Mouse (Mus musculus) forebrain, embryonic 16.5 days (tissue): Measurements from ENCODE around the gene Tpm1. TPM values are rescaled to one million over a fixed set of nuclear protein-coding genes. Genes with fewer than 3 reads are reported as not detected.

Experiments
- ATAC-seq: fragments of 200-750 bp; cut with Nextera tagmentation; 2 replicates; pipeline ENCODE4 v1.8.0; 2017; ENCODE audit warnings: mild to moderate bottlenecking, moderate library complexity
- H3K27ac ChIP-seq: fragments of 300-500 bp; sonication (generic); 2 replicates; pipeline ENCODE4 v1.5.1; 2014; ENCODE audit warnings: low read length, control low read depth
- H3K27me3 ChIP-seq: fragments of 300-500 bp; sonication (generic); replicated peaks from 2 replicates; pipeline ENCODE4 v1.6.1; 2014; ENCODE audit warnings: low read length; ENCODE audit not compliant: control insufficient read depth, insufficient read depth
- H3K36me3 ChIP-seq: fragments of 300-500 bp; sonication (generic); 2 replicates; pipeline ENCODE4 v1.6.1; 2014; ENCODE audit not compliant: control insufficient read depth, insufficient read depth
- H3K4me1 ChIP-seq: fragments of 300-500 bp; sonication (generic); replicated peaks from 2 replicates; pipeline ENCODE4 v1.6.1; 2014; ENCODE audit warnings: low read length; ENCODE audit not compliant: control insufficient read depth, insufficient read depth
- H3K4me2 ChIP-seq: fragments of 300-500 bp; sonication (generic); 2 replicates; pipeline ENCODE4 v1.6.1; 2014; ENCODE audit warnings: mild to moderate bottlenecking, low read length, control low read depth
- H3K4me3 ChIP-seq: fragments of 300-500 bp; sonication (generic); replicated peaks from 2 replicates; pipeline ENCODE4 v1.5.1; 2014; ENCODE audit warnings: mild to moderate bottlenecking, low read length, control low read depth
- H3K9ac ChIP-seq: fragments of 300-500 bp; sonication (generic); replicated peaks from 2 replicates; pipeline ENCODE4 v1.6.1; 2014; ENCODE audit warnings: low read depth, low read length, control low read depth
- H3K9me3 ChIP-seq: fragments of 300-500 bp; sonication (generic); 2 replicates; pipeline ENCODE4 v1.6.1; 2016; ENCODE audit warnings: low read length; ENCODE audit not compliant: control insufficient read depth
- WGBS: fragments of 180-500 bp; shearing (Covaris S2); extraction: QIAGEN DNeasy Blood & Tissue Kit; methylation state at CpG from one replicate; pipeline ENCODE4 v1.1.7; 2014; 5-methylcytosine and 5-hydroxymethylcytosine counted together
- polyA plus RNA-seq: library from polyadenylated mRNA; unstranded; fragments of >200 nt; fragmentation: Nextera tagmentation; extraction: Ambion mirVana; gene quantifications from 2 replicates; pipeline ENCODE4 v1.2.1, GENCODE M21; 2015

Gene Tpm1
- polyA plus RNA-seq, 1 experiment from 2014 or later: 120 TPM

DNA sequence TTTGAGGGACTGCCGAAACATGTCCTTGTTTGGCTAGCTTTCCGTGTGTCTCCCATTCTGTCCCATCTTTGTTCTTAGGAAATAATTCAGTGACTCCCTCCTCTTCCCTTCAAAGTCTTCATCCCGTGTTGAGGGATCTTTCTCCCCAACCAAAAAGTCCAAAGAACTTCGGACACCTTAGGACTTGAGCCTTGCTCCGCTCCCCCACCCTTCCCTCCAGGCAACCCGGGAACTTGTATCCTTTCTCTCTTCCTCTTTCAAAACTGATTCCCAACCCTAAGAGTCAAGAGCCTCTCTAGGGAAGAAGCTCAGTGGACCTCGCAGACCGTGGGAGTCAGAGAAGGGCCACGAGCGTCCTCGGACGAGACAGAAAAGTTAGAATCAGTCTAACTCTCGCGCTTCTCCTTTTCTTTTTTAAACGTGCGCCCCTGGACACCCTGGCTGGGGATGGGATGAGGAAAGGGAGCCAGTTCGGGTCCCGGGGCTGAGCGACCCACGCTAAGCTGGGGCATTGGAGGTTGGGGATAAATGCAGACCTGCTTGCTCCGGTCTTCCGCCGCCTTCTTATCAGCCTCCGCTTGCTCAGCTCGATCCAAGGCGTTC lies 622 bp downstream of the Tpm1 start:
- Histone ChIP-seq H3K4me1 (peaks cover 30% of the 10 kb centered on the region), H3K36me3 (no peaks in the 10 kb centered on the region), H3K4me3 (peak overlapping the region; percentile 54), H3K27ac (no peak overlapping the region), H3K9ac (peak overlapping the region; percentile 64), H3K27me3 (peaks cover 27% of the 10 kb centered on the region), H3K9me3 (no peaks in the 10 kb centered on the region), H3K4me2 (peak overlapping the region; percentile 94)
- no peak for ATAC-seq
- under 1% methylated on average over 26 of the region's 26 CpGs for WGBS

DNA sequence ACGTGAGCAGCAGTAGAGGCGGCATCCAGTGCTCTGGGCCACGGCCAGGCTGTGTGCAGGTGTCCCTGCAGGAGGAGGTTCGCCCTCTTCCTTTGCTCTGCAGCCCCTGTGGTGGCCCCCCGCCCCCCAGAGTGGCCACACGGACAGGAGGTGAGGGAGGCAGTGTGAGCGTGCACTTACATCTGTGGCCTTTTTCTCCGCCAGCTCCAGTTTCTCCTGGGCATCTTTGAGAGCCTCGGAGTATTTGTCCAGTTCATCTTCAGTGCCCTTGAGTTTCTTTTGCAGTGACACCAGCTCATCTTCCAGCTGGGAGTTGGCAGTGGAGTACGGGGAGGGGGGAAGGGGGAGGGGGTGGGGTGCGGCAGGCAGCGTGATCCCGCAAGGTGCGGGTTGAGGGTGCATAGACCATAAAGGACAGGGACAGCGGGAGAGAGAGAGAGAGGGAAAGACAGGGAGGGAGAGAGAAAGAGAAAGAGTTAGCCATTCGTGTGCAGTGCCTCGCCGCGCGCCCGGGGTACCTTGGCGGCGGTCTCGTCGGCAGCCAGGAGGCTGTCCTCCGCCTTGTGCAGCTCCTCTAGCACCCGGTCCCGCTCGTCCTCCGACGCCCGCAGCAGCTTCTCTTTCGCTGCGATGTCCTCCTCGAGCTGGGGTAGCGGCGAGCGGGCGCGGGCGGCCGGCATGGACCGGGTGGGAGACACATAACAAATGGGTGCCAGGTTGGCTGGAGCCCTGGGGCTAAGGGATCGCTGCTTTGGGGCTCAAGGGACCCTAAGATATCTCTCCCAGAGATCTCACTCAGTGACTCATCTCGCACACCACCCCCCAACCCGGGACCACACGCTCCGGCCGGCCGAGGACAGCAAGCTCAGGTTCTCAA lies 1.4 kb downstream of the Tpm1 start:
- H3K36me3 ChIP-seq: no peaks in the 10 kb centered on the region
- no peak for ATAC-seq
- peak overlapping the region; percentile 64 for H3K9ac ChIP-seq
- H3K27me3 ChIP-seq: peaks cover 27% of the 10 kb centered on the region
- no peaks in the 10 kb centered on the region for H3K9me3 ChIP-seq
- peak overlapping the region; percentile 94 for H3K4me2 ChIP-seq
- peaks cover 32% of the 10 kb centered on the region for H3K4me1 ChIP-seq
- 1% methylated on average over 45 of the region's 50 CpGs for WGBS
- H3K27ac ChIP-seq: no peak overlapping the region
- peak overlapping the region; percentile 54 for H3K4me3 ChIP-seq

DNA sequence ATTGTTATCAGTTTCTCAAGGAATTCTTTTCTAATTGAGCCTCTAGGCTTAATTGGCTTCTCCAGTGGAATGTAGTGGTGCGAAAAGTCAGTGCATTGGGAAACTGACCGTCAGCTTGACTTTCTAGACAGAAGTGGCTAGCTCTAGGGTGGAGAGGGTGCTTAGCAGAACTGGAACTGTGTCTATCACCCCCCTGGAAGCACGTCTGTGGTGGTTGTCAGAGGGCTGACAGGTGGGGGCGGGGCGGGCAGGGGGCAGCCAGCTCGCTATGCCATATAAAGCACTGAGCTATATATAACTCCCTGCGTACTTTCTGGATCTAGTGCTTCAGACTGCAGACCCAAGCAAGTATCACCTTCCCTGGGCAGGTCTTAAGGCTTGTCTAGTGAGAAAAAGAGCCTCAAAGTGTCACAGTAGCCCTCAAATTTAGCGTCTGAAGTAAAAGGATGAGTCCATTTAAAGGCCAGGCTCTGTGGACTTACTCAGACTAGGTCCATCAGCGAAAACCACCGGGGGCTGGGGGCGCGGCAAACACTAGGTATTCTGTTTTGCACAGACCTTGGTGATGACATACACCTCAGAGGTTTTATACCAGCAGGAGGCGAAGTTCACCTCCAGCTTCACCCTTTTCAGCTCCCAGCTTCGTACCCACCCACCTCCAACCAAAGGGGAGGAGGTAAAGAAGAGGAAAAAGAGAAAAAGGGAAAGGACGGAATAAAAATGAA lies 2.2 kb downstream of the Tpm1 start:
- Histone ChIP-seq H3K36me3 (no peaks in the 10 kb centered on the region), H3K9ac (no peak overlapping the region), H3K4me2 (peak overlapping the region; percentile 94), H3K27me3 (peaks cover 27% of the 10 kb centered on the region), H3K27ac (no peak overlapping the region), H3K4me3 (peak overlapping the region; percentile 54), H3K4me1 (peaks cover 40% of the 10 kb centered on the region), H3K9me3 (no peaks in the 10 kb centered on the region)
- ATAC-seq: no peak
- WGBS: 6% methylated on average over 15 of the region's 15 CpGs

DNA sequence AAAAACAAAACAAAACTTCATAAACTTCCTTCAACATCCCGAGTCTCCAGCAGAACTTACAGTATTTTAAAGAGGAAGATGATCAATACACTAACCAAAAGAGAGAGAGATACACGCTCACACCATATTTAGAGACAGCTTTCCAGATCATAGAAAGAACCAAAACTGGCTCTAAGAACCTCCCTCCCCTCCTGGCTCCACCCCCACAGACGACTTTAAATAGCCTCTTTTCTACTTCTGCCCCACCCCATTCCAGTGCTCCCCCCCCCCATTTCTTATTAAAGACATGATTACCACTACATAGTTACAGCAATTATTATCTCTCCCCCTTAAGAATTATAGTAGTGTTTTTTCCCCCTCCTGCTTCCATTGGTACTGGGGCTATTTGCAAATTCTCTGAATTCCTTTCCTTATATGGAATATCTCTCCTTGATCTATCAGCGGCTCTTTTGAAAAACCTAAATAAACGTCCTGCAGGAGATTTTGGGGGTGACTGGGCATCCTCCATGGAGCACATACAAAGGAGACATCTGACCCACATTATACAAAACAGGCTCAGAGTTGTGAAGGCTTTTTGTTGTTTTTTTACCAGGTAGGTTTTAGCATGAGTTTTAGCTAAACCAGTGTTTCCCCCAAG lies 3.1 kb downstream of the Tpm1 start:
- ATAC-seq: no peak
- Histone ChIP-seq H3K27ac (no peak overlapping the region), H3K4me2 (no peak overlapping the region), H3K27me3 (peaks cover 27% of the 10 kb centered on the region), H3K4me1 (peaks cover 49% of the 10 kb centered on the region), H3K4me3 (no peak overlapping the region), H3K36me3 (no peaks in the 10 kb centered on the region), H3K9ac (no peak overlapping the region), H3K9me3 (no peaks in the 10 kb centered on the region)
- 4% methylated on average over 5 of the region's 5 CpGs for WGBS

DNA sequence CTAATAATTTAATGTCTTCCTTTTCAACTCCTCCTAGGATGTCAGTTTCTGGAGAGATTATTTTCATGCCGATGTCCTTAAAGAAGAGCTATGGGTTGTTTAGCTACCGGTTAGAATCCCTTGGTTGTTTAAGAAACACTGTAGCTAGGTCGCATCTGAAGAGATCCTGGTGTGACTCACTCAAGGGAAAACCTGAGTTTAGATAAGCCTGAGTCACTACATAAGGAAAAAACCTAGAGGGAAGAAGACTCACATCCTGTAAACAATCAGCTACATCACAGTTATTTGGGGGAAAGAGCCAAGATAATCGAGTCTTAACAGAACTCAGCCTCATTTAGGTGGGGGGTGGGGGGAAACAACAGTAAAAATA lies 3.9 kb downstream of the Tpm1 start:
- Histone ChIP-seq H3K4me3 (no peak overlapping the region), H3K4me2 (no peak overlapping the region), H3K27me3 (peaks cover 27% of the 10 kb centered on the region), H3K9ac (no peak overlapping the region), H3K36me3 (no peaks in the 10 kb centered on the region), H3K9me3 (no peaks in the 10 kb centered on the region), H3K4me1 (peaks cover 57% of the 10 kb centered on the region), H3K27ac (no peak overlapping the region)
- no peak for ATAC-seq
- WGBS: 39% methylated on average over 4 of the region's 4 CpGs

DNA sequence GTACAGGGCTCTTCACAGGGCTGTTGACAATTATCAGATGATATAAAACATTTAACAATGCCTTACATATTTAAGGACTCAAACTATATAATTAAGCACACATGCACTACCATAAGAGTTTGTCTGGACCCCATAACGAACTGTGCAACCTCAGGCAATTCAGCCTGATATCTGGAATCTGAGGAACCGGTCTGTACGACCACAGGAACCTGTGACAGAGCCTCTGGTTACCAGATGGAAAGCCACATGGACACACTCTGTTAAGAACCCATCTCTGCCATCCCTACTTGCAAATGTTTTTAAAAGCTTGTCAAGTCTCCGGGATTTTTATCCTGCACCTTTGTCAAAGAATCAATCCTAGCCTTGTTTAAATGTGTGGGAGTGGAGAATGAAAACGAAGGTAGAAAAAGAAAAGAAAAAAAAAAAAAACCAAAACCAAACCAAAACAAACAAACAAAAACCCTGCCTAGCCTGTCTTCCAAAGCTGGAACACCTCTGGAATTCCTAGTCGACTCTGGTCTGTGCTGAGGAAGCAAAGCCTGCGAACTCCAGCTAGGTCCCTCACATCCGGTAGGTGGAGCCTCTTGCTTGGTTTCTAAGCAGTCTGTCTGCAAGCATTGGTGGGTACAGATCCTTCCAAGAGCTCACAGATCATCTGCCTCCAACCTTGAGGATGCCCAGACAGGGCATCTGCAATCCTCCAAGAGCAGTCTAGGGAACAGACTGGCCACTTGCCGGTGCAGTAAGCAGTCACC lies 4.5 kb downstream of the Tpm1 start:
- H3K4me1 ChIP-seq: peaks cover 63% of the 10 kb centered on the region
- H3K4me3 ChIP-seq: no peak overlapping the region
- no peaks in the 10 kb centered on the region for H3K9me3 ChIP-seq
- no peak overlapping the region for H3K4me2 ChIP-seq
- peak; percentile 44 for ATAC-seq
- WGBS: 29% methylated on average over 9 of the region's 9 CpGs
- H3K9ac ChIP-seq: no peak overlapping the region
- no peak overlapping the region for H3K27ac ChIP-seq
- H3K36me3 ChIP-seq: no peaks in the 10 kb centered on the region
- peaks cover 24% of the 10 kb centered on the region for H3K27me3 ChIP-seq

DNA sequence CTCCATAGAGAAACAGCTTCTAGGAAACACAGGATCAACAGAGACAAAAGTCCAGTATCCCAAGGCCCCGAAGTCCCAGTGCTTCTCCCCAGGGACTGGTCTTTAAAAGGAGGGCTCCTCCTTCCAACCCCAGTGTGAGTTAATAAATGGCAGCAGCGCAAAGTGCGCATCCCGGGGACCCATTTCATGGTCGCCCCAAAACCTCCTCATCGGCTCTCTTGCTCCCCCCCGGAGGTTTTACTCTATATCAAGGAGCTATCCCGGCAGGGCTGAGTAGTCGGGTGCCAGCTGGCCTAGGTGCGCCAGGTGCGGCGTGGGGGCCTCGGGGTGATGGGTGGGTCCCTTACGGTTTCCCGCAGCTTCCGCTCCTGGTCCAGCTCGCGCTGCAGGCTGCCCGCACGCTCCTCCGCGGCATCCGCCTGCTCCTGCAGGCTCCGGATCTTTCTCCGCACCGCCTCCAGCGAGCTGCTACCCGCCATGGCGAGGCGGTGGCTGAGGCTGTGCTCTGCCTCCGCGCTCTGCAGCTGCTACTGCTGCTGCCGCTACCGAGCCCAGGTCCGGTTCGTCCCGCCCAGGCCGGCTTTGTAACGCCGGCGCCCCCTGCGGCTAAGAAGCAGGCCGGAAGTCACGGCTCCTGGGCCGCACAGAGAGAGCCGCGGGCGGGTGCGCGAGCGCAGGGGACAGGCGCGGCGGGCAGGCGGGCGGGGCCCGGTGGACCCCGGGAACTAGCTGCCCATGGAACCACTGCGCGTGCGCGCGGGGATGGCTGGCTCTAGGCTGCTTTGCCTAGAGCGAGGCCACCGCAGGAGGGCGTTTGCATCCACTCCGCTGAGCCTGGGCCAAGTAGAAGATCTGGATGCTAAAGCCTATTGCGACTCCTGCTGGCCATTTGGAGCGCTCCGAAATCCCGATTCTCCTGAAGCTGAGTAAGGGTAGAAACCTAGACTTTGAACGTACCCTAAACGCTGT lies 5.7 kb downstream of the Tpm1 start:
- H3K9me3 ChIP-seq: no peaks in the 10 kb centered on the region
- ATAC-seq: peak; percentile 97
- H3K4me3 ChIP-seq: peak overlapping the region; percentile 90
- H3K27ac ChIP-seq: peak overlapping the region; percentile 94
- H3K36me3 ChIP-seq: no peaks in the 10 kb centered on the region
- H3K4me1 ChIP-seq: peaks cover 51% of the 10 kb centered on the region
- peak overlapping the region; percentile 95 for H3K9ac ChIP-seq
- under 1% methylated on average over 66 of the region's 73 CpGs for WGBS
- peaks cover 15% of the 10 kb centered on the region for H3K27me3 ChIP-seq
- peak overlapping the region; percentile 66 for H3K4me2 ChIP-seq

DNA sequence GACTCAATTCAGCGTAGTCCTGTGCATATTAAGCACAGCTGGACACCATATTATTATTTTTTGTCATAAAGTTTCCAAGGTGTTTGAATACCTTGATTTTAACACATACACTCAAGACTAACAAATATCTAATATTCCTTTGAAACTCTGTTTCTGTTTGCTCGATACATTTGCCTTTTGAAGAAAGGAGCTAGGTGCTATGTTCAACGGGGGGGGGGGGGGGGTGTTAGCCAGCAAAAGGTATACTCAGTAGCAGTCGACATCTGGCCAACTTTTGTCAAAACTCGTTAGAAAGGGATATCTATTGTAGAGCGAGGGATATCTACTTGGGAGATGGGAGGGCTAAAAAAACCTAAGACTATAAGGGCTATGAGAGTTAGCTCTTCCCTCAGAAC lies 6.4 kb downstream of the Tpm1 start:
- WGBS: 20% methylated on average over 6 of the region's 6 CpGs
- Histone ChIP-seq H3K27me3 (peaks cover 14% of the 10 kb centered on the region), H3K9me3 (no peaks in the 10 kb centered on the region), H3K4me1 (peaks cover 44% of the 10 kb centered on the region), H3K4me2 (peak overlapping the region; percentile 66), H3K9ac (peak overlapping the region; percentile 95), H3K27ac (no peak overlapping the region; the same call in none of the 2 replicates), H3K36me3 (no peaks in the 10 kb centered on the region), H3K4me3 (peak overlapping the region; percentile 90)
- ATAC-seq: no peak
